Mouse (Mus musculus) lung, embryonic 15.5 days (tissue): ENCODE data around the gene Mas1. TPM values are rescaled to one million over a fixed set of nuclear protein-coding genes. Genes with fewer than 3 reads are reported as not detected.

ENCODE experiments used
- ATAC-seq: fragments of 200-750 bp; cut with Nextera tagmentation; 2 replicates; pipeline ENCODE4 v1.8.0; 2017; ENCODE audit warnings: moderate number of reproducible peaks, borderline replicate concordance; ENCODE audit not compliant: low FRiP score, low TSS enrichment; ENCODE audit errors: extremely low read depth
- H3K27ac ChIP-seq: fragments of 300-500 bp; sonication (generic); 2 replicates; pipeline ENCODE4 v1.5.1; 2015; ENCODE audit warnings: moderate library complexity, mild to moderate bottlenecking, inconsistent platforms
- H3K27me3 ChIP-seq: fragments of 300-500 bp; sonication (generic); 2 replicates; pipeline ENCODE4 v1.6.1; 2015; ENCODE audit warnings: inconsistent platforms
- H3K36me3 ChIP-seq: fragments of 300-500 bp; sonication (generic); 2 replicates; pipeline ENCODE4 v1.6.1; 2015; ENCODE audit warnings: inconsistent platforms
- H3K4me1 ChIP-seq: fragments of 300-500 bp; sonication (generic); 2 replicates; pipeline ENCODE4 v1.6.1; 2015; ENCODE audit warnings: inconsistent platforms
- H3K4me2 ChIP-seq: fragments of 300-500 bp; sonication (generic); 2 replicates; pipeline ENCODE4 v1.6.1; 2015; ENCODE audit warnings: inconsistent platforms, mild to moderate bottlenecking, moderate library complexity
- H3K4me3 ChIP-seq: fragments of 300-500 bp; sonication (generic); 2 replicates; pipeline ENCODE4 v1.5.1; 2015; ENCODE audit warnings: mild to moderate bottlenecking, inconsistent platforms
- H3K9ac ChIP-seq: fragments of 300-500 bp; sonication (generic); 2 replicates; pipeline ENCODE4 v1.6.1; 2015; ENCODE audit warnings: inconsistent platforms
- H3K9me3 ChIP-seq: fragments of 300-500 bp; sonication (generic); 2 replicates; pipeline ENCODE4 v1.6.1; 2016; ENCODE audit warnings: inconsistent platforms
- WGBS: fragments of 180-500 bp; shearing (Covaris S2); methylation state at CpG from one replicate; pipeline ENCODE4 v1.1.7; 2015; 5-methylcytosine and 5-hydroxymethylcytosine counted together
- polyA plus RNA-seq: library from polyadenylated mRNA; unstranded; fragments of >200 nt; fragmentation: Nextera tagmentation; extraction: Ambion mirVana; gene quantifications from 2 replicates; pipeline ENCODE4 v1.2.1, GENCODE M21; 2015

Gene Mas1
- polyA plus RNA-seq, 1 experiment from 2014 or later: 0.69 TPM

- Histone ChIP-seq H3K9ac (no peak overlapping the region), H3K4me2 (no peak overlapping the region), H3K27me3 (no peaks in the 10 kb centered on the region; the same call in 1 of the 2 replicates), H3K27ac (no peak overlapping the region), H3K4me3 (no peak overlapping the region), H3K36me3 (no peaks in the 10 kb centered on the region), H3K9me3 (no peaks in the 10 kb centered on the region), H3K4me1 (peaks cover 6% of the 10 kb centered on the region; the same call in 1 of the 2 replicates)
- WGBS: 86% methylated on average over 10 of the region's 10 CpGs
- no peak for ATAC-seq
Observed at GRCm38 (mm10) chr17:12866853-12867252, 1.1 kb downstream of the Mas1 start.

- no peak for ATAC-seq
- Histone ChIP-seq H3K27me3 (no peaks in the 10 kb centered on the region), H3K27ac (no peak overlapping the region), H3K9ac (no peak overlapping the region), H3K9me3 (no peaks in the 10 kb centered on the region), H3K4me1 (peaks cover 6% of the 10 kb centered on the region; the same call in 1 of the 2 replicates), H3K36me3 (no peaks in the 10 kb centered on the region), H3K4me2 (no peak overlapping the region), H3K4me3 (no peak overlapping the region)
- 62% methylated on average over 3 of the region's 3 CpGs for WGBS
Observed at GRCm38 (mm10) chr17:12865407-12865806, 2.5 kb downstream of the Mas1 start.

GRCm38 (mm10) chr17:12864111-12864510, 3.8 kb downstream of the Mas1 start:
- ATAC-seq: no peak
- no peak overlapping the region for H3K4me3 ChIP-seq

GRCm38 (mm10) chr17:12859006-12859520, 8.9 kb downstream of the Mas1 start:
- no peak overlapping the region for H3K4me2 ChIP-seq
- H3K27ac ChIP-seq: no peak overlapping the region
- H3K36me3 ChIP-seq: no peaks in the 10 kb centered on the region
- H3K4me3 ChIP-seq: no peak overlapping the region
- no peak overlapping the region for H3K9ac ChIP-seq
- WGBS: 62% methylated on average over 8 of the region's 8 CpGs
- ATAC-seq: no peak
- H3K9me3 ChIP-seq: no peaks in the 10 kb centered on the region
- H3K27me3 ChIP-seq: no peaks in the 10 kb centered on the region
- H3K4me1 ChIP-seq: no peaks in the 10 kb centered on the region

More at GRCm38 (mm10) chr17:12864111-12864510, 3.8 kb downstream of the Mas1 start:
- no peak overlapping the region for H3K9ac ChIP-seq
- H3K27me3 ChIP-seq: no peaks in the 10 kb centered on the region
- peaks cover 6% of the 10 kb centered on the region; the same call in 1 of the 2 replicates for H3K4me1 ChIP-seq
- H3K9me3 ChIP-seq: no peaks in the 10 kb centered on the region
- no peak overlapping the region for H3K27ac ChIP-seq
- H3K4me2 ChIP-seq: no peak overlapping the region
- no peaks in the 10 kb centered on the region for H3K36me3 ChIP-seq

- no peak for ATAC-seq
- Histone ChIP-seq H3K4me1 (no peaks in the 10 kb centered on the region), H3K27ac (no peak overlapping the region), H3K4me3 (no peak overlapping the region), H3K9me3 (no peaks in the 10 kb centered on the region), H3K27me3 (no peaks in the 10 kb centered on the region), H3K9ac (no peak overlapping the region), H3K4me2 (no peak overlapping the region), H3K36me3 (no peaks in the 10 kb centered on the region)
- WGBS: 44% methylated on average over 4 of the region's 4 CpGs
Observed at GRCm38 (mm10) chr17:12858072-12858471, 9.9 kb downstream of the Mas1 start.

- Histone ChIP-seq H3K9me3 (no peaks in the 10 kb centered on the region), H3K4me1 (no peaks in the 10 kb centered on the region), H3K36me3 (no peaks in the 10 kb centered on the region), H3K4me3 (no peak overlapping the region), H3K4me2 (no peak overlapping the region), H3K27ac (no peak overlapping the region), H3K27me3 (no peaks in the 10 kb centered on the region), H3K9ac (no peak overlapping the region)
- ATAC-seq: no peak
- WGBS: 17% methylated on average over 3 of the region's 3 CpGs
Observed at GRCm38 (mm10) chr17:12857395-12857794, 10.5 kb downstream of the Mas1 start.

GRCm38 (mm10) chr17:12854386-12854785, 13.6 kb downstream of the Mas1 start:
- WGBS: 92% methylated on average over 11 of the region's 11 CpGs
- no peaks in the 10 kb centered on the region for H3K4me1 ChIP-seq
- ATAC-seq: no peak
- H3K36me3 ChIP-seq: no peaks in the 10 kb centered on the region
- H3K27ac ChIP-seq: no peak overlapping the region
- no peaks in the 10 kb centered on the region for H3K9me3 ChIP-seq
- H3K27me3 ChIP-seq: no peaks in the 10 kb centered on the region
- H3K4me3 ChIP-seq: no peak overlapping the region
- no peak overlapping the region for H3K4me2 ChIP-seq
- H3K9ac ChIP-seq: no peak overlapping the region

- H3K9me3 ChIP-seq: no peaks in the 10 kb centered on the region
- no peaks in the 10 kb centered on the region for H3K36me3 ChIP-seq
- no peak overlapping the region for H3K4me3 ChIP-seq
- no peaks in the 10 kb centered on the region for H3K4me1 ChIP-seq
- no peak overlapping the region for H3K27ac ChIP-seq
- no peaks in the 10 kb centered on the region for H3K27me3 ChIP-seq
- ATAC-seq: no peak
- 77% methylated on average over 2 of the region's 2 CpGs for WGBS
- no peak overlapping the region for H3K4me2 ChIP-seq
- no peak overlapping the region for H3K9ac ChIP-seq
Observed at GRCm38 (mm10) chr17:12853821-12854220, 14.1 kb downstream of the Mas1 start.

GRCm38 (mm10) chr17:12851689-12852088, 16.3 kb downstream of the Mas1 start:
- 73% methylated on average over 11 of the region's 11 CpGs for WGBS
- Histone ChIP-seq H3K4me2 (no peak overlapping the region), H3K27me3 (no peaks in the 10 kb centered on the region), H3K9me3 (no peaks in the 10 kb centered on the region), H3K4me3 (no peak overlapping the region), H3K4me1 (0 out of 2 replicates have a peak, but pooled peaks cover 2% of the 10 kb centered on the region), H3K36me3 (no peaks in the 10 kb centered on the region), H3K27ac (no peak overlapping the region), H3K9ac (no peak overlapping the region)
- no peak for ATAC-seq

- no peak overlapping the region for H3K4me3 ChIP-seq
- H3K4me1 ChIP-seq: peaks cover 12% of the 10 kb centered on the region
- no peaks in the 10 kb centered on the region for H3K9me3 ChIP-seq
- 82% methylated on average over 8 of the region's 8 CpGs for WGBS
- H3K27ac ChIP-seq: no peak overlapping the region
- H3K36me3 ChIP-seq: no peaks in the 10 kb centered on the region
- H3K9ac ChIP-seq: no peak overlapping the region
- no peak for ATAC-seq
- H3K27me3 ChIP-seq: no peaks in the 10 kb centered on the region
- no peak overlapping the region for H3K4me2 ChIP-seq
Observed at GRCm38 (mm10) chr17:12849778-12850382, 18.1 kb downstream of the Mas1 start.

GRCm38 (mm10) chr17:12847736-12848135, 20.2 kb downstream of the Mas1 start:
- Histone ChIP-seq H3K4me1 (peaks cover 12% of the 10 kb centered on the region), H3K27me3 (no peaks in the 10 kb centered on the region), H3K9ac (no peak overlapping the region), H3K4me2 (no peak overlapping the region), H3K27ac (no peak overlapping the region), H3K36me3 (no peaks in the 10 kb centered on the region), H3K9me3 (no peaks in the 10 kb centered on the region), H3K4me3 (no peak overlapping the region)
- WGBS: 54% methylated on average over 4 of the region's 4 CpGs
- no peak for ATAC-seq

- 58% methylated on average over 5 of the region's 5 CpGs for WGBS
- no peaks in the 10 kb centered on the region for H3K36me3 ChIP-seq
- H3K4me2 ChIP-seq: no peak overlapping the region
- ATAC-seq: no peak
- H3K27ac ChIP-seq: no peak overlapping the region
- no peaks in the 10 kb centered on the region for H3K9me3 ChIP-seq
- H3K27me3 ChIP-seq: no peaks in the 10 kb centered on the region
- no peak overlapping the region for H3K9ac ChIP-seq
- no peak overlapping the region for H3K4me3 ChIP-seq
- H3K4me1 ChIP-seq: peaks cover 12% of the 10 kb centered on the region
Observed at GRCm38 (mm10) chr17:12846474-12846873, 21.5 kb downstream of the Mas1 start.
